Mouse (Mus musculus): ENCODE measurements at regions not wholly inside any gene's neighbourhood (a gene's known extent, or its start where the extent isn't known, plus 50 kb on each side); places are given as distances from the start of the nearest gene placed in this dataset.
"Not testable (repeated sequence)": the region's sequence is repeated elsewhere in the genome, so short reads cannot be mapped to it uniquely, and the experiment has no call there.

- not testable (repeated sequence) for TF ChIP-seq MAFK (IDR thresholded peaks at IDR 0.05; ENCODE audit: insufficient read depth, low read depth, low read length); CHD2 (IDR thresholded peaks at IDR 0.05; ENCODE audit: low read depth, low read length); ZNF384 (IDR thresholded peaks at IDR 0.05; ENCODE audit: low read depth, low read length); ZC3H11A (IDR thresholded peaks at IDR 0.05; ENCODE audit: borderline replicate concordance, low read depth, low read length)
Measured at GRCm38 (mm10) chr6:3151901-3152300, 247.5 kb downstream of the Samd9l start.
